Mouse (Mus musculus): ENCODE results near the gene Mgat4d.

DNA sequence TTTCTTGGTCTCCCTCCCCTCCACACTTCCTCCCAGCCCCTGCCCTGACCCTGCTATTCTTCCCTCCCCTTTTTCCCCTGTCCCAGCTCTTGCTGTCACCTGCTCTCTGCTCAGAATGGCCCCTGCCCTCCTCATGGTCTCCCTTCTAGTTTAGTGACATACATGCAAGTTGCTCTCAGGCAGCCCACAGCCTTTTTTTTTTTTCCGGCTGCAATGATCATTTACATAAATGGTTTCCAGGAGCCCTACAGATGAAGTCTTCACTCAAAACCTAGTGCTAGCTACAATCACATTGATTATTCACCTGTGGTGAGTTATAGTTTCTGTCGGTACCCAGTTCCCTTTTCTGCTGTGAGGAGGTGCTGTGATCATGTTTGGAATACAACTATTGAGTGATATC, 32.7 kb downstream of the Mgat4d start:
- TF ChIP-seq CTCF (IDR thresholded peaks at IDR 0.05; ENCODE audit: low read depth): no peak
- no peak for TF ChIP-seq EP300 (optimal IDR thresholded peaks at IDR 0.05)

Data from stomach, postnatal 0 days (tissue).